Mouse (Mus musculus) olfactory bulb, adult 2 months (tissue): ENCODE data around the gene B4galnt2. TPM values are rescaled to one million over a fixed set of nuclear protein-coding genes. Genes with fewer than 3 reads are reported as not detected.
A peak's percentile ranks its signal among the peaks of the same experiment; 100 is the strongest.

ENCODE experiments used
- H3K27ac ChIP-seq: fragments of 200-500 bp; 2 replicates; pipeline ENCODE4 v1.5.1; 2012; ENCODE audit warnings: low read depth, low read length; ENCODE audit not compliant: insufficient read depth
- H3K4me1 ChIP-seq: fragments of 200-500 bp; 2 replicates; pipeline ENCODE4 v1.6.1; 2012; ENCODE audit warnings: low read length; ENCODE audit not compliant: control insufficient read depth, insufficient read depth
- H3K4me3 ChIP-seq: fragments of 200-500 bp; 2 replicates; pipeline ENCODE4 v1.5.1; 2012; ENCODE audit warnings: mild to moderate bottlenecking, low read depth, low read length, moderate library complexity; ENCODE audit not compliant: insufficient read depth
- CTCF ChIP-seq: fragments of 200-500 bp; IDR thresholded peaks from 2 replicates; pipeline ENCODE4 v1.5.1; 2012; ENCODE audit warnings: low read depth, mild to moderate bottlenecking, low read length, moderate library complexity; ENCODE audit not compliant: insufficient read depth
- POLR2A ChIP-seq: fragments of 200-500 bp; IDR thresholded peaks from 2 replicates; pipeline ENCODE4 v1.6.1; 2012; ENCODE audit warnings: mild to moderate bottlenecking, low read depth, low read length, moderate library complexity; ENCODE audit not compliant: insufficient read depth
- WGBS: fragments of 180-500 bp; shearing (Covaris S2); methylation state at CpG from one replicate; pipeline ENCODE4 v1.1.7; 2018; 5-methylcytosine and 5-hydroxymethylcytosine counted together
- polyA plus RNA-seq: library from polyadenylated mRNA; stranded (reverse); fragments of >200 nt; gene quantifications from 2 replicates; pipeline ENCODE4 v1.2.4, GENCODE M21; 2012; ENCODE audit warnings: low replicate concordance; ENCODE audit not compliant: missing spikeins, insufficient read depth, insufficient read length

B4galnt2 gene
- polyA plus RNA-seq, 1 experiment = not detected

GRCm38 (mm10) chr11:95830411-95831275 is 84.0 kb downstream of the B4galnt2 start:
- WGBS = 36% methylated on average over 80 of the region's 80 CpGs
- TF ChIP-seq POLR2A (no peak), CTCF (no peak)
- H3K4me3 ChIP-seq = no peak overlapping the region
- H3K27ac ChIP-seq = no peak overlapping the region
- peaks cover 19% of the 10 kb centered on the region for H3K4me1 ChIP-seq

- Histone ChIP-seq H3K4me1 (peaks cover 17% of the 10 kb centered on the region), H3K4me3 (no peak overlapping the region), H3K27ac (no peak overlapping the region)
- TF ChIP-seq CTCF = no peak
- no peak for TF ChIP-seq POLR2A
- 64% methylated on average over 4 of the region's 4 CpGs for WGBS
These were observed 85.1 kb downstream of the B4galnt2 start for GRCm38 (mm10) chr11:95829526-95830050.

DNA sequence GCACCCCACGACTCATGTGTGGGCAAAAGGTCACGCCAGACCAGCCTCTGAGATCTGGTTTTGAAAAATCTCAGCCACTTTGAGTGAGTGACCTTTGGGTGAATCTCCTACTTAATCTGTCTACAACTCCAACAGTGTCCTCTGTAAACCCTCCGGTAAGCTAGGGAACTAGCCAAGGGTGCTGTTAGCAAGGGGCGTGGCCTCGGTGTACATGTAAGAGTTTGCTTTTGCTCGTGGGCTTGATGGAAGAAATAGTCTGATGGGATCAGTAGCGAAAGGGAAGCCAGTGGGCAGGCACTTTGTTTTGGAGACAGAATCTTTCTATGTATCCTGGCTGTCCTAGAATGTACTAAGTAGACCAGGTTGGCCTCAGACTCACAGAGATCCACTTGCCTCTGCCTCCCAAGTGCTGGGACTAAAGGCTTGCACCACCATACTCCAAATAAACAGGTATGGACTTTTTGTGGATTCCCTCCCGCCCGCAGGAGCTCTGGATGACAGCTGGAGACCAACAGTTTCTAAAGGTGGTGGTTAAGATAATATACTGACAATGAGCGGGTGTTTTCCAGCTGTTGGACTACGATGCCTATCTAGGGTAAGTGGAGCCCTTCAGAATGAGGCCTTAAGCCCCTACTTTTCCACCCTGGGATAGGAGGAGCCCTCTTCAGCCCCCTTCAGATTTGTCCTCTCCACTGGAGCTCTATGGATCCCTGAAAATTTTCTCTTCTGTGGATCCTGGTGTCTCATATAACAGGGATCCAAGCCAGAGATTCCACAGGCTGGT is 86.3 kb downstream of the B4galnt2 start:
- Histone ChIP-seq H3K27ac (no peak overlapping the region), H3K4me1 (peaks cover 13% of the 10 kb centered on the region), H3K4me3 (no peak overlapping the region)
- no peak for TF ChIP-seq POLR2A
- no peak for TF ChIP-seq CTCF
- WGBS = 80% methylated on average over 11 of the region's 11 CpGs

GRCm38 (mm10) chr11:95827464-95828085 is 87.1 kb downstream of the B4galnt2 start:
- no peak for TF ChIP-seq POLR2A
- TF ChIP-seq CTCF = no peak
- WGBS = 14% methylated on average over 3 of the region's 3 CpGs
- H3K27ac ChIP-seq = no peak overlapping the region
- peaks cover 14% of the 10 kb centered on the region for H3K4me1 ChIP-seq
- H3K4me3 ChIP-seq = no peak overlapping the region

GRCm38 (mm10) chr11:95827168-95827447 is 87.6 kb downstream of the B4galnt2 start:
- no peak overlapping the region for H3K27ac ChIP-seq
- TF ChIP-seq CTCF (no peak), POLR2A (no peak)
- 50% methylated on average over 3 of the region's 3 CpGs for WGBS
- H3K4me3 ChIP-seq = no peak overlapping the region
- H3K4me1 ChIP-seq = peaks cover 14% of the 10 kb centered on the region

- Histone ChIP-seq H3K4me1 (peaks cover 14% of the 10 kb centered on the region), H3K4me3 (no peak overlapping the region), H3K27ac (no peak overlapping the region)
- 70% methylated on average over 6 of the region's 6 CpGs for WGBS
- TF ChIP-seq CTCF (no peak), POLR2A (no peak)
These were observed 88.1 kb downstream of the B4galnt2 start for GRCm38 (mm10) chr11:95826317-95827167.

GRCm38 (mm10) chr11:95825625-95826024 is 89.1 kb downstream of the B4galnt2 start:
- 30% methylated on average over 3 of the region's 3 CpGs for WGBS
- H3K4me3 ChIP-seq = no peak overlapping the region
- no peak overlapping the region for H3K27ac ChIP-seq
- no peak for TF ChIP-seq POLR2A
- no peak for TF ChIP-seq CTCF
- H3K4me1 ChIP-seq = peaks cover 11% of the 10 kb centered on the region

GRCm38 (mm10) chr11:95824877-95825243 is 89.8 kb downstream of the B4galnt2 start:
- WGBS = 3% methylated on average over 11 of the region's 11 CpGs
- H3K4me3 ChIP-seq = peak overlapping the region; percentile 66
- 0 out of 2 replicates have a peak, but pooled peaks cover 6% of the 10 kb centered on the region for H3K4me1 ChIP-seq
- H3K27ac ChIP-seq = 0 out of 2 replicates have a peak overlapping the region, but pooled peaks have one; percentile 62
- TF ChIP-seq CTCF = no peak
- TF ChIP-seq POLR2A = no peak
